Mouse (Mus musculus): ENCODE data around the gene Abraxas2. TPM values are rescaled to one million over a fixed set of nuclear protein-coding genes. Genes with fewer than 3 reads are reported as not detected.

Gene Abraxas2
- polyA plus RNA-seq, 1 experiment from 2014 or later, result 35.2 TPM

DNA sequence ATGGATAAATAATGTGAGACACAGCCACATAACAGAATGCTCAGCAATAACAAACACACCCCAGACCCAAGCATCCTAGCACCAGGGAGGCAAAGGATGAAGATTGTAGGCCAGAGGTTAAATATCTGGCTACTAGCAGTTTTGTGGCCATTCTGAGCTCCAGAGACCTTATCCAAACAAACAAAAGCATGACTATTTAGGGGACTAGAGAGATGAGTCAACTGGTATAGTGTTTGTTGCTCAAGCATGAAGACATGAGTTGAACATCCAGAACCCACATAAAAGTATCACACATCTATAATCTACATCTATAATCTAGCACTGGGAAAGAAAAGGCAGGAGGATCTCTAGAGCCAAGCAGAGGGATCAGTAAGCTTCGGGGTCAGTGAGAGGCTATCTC is 16.6 kb upstream of the Abraxas2 start:
- H3K4me2 ChIP-seq, result no peak overlapping the region
- H3K9me3 ChIP-seq (replicated peaks; ENCODE audit: control insufficient read depth, low read length), result no peaks in the 10 kb centered on the region
- no peaks in the 10 kb centered on the region for H3K36me3 ChIP-seq (ENCODE audit: control insufficient read depth, insufficient read depth, low read length)
- 86% methylated on average over 1 of the region's 1 CpGs for WGBS (ENCODE audit: insufficient replicate concordance)
- H3K27ac ChIP-seq (ENCODE audit: low read depth, low read length), result no peak overlapping the region
- no peaks in the 10 kb centered on the region for H3K4me1 ChIP-seq (ENCODE audit: control insufficient read depth, insufficient read depth, low read length)
- no peak for ATAC-seq (replicated peaks; ENCODE audit: insufficient number of reproducible peaks, low FRiP score, low TSS enrichment)
- H3K4me3 ChIP-seq (ENCODE audit: low read depth, low read length), result no peak overlapping the region
- no peak overlapping the region for H3K9ac ChIP-seq (ENCODE audit: low read depth, low read length)
- H3K27me3 ChIP-seq (ENCODE audit: control insufficient read depth, insufficient read depth, low read length), result no peaks in the 10 kb centered on the region

DNA sequence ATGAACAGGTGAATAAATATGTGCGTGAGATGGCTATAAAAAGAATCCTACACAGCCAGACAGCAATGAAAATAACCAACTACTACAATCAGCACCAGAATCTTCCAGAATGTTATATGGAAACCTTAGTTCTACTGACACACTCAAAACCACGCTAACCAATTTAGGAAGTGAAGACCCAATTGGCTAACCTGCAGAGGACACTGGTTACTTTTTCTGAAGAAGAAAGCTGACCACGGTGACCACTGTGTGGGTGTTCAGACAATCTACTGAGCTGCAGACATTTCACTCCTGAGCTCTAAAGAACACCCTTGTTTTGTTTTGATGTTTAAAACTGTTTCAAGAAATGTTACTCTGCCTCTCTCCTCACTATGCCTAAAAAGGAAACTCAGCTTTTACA is 15.9 kb upstream of the Abraxas2 start:
- no peak for ATAC-seq (replicated peaks; ENCODE audit: insufficient number of reproducible peaks, low FRiP score, low TSS enrichment)
- no peaks in the 10 kb centered on the region for H3K27me3 ChIP-seq (ENCODE audit: control insufficient read depth, insufficient read depth, low read length)
- H3K4me1 ChIP-seq (ENCODE audit: control insufficient read depth, insufficient read depth, low read length), result no peaks in the 10 kb centered on the region
- WGBS (ENCODE audit: insufficient replicate concordance), result 95% methylated on average over 3 of the region's 3 CpGs
- no peaks in the 10 kb centered on the region for H3K9me3 ChIP-seq (replicated peaks; ENCODE audit: control insufficient read depth, low read length)
- no peaks in the 10 kb centered on the region for H3K36me3 ChIP-seq (ENCODE audit: control insufficient read depth, insufficient read depth, low read length)
- H3K9ac ChIP-seq (ENCODE audit: low read depth, low read length), result no peak overlapping the region
- no peak overlapping the region for H3K27ac ChIP-seq (ENCODE audit: low read depth, low read length)
- no peak overlapping the region for H3K4me2 ChIP-seq
- H3K4me3 ChIP-seq (ENCODE audit: low read depth, low read length), result no peak overlapping the region

DNA sequence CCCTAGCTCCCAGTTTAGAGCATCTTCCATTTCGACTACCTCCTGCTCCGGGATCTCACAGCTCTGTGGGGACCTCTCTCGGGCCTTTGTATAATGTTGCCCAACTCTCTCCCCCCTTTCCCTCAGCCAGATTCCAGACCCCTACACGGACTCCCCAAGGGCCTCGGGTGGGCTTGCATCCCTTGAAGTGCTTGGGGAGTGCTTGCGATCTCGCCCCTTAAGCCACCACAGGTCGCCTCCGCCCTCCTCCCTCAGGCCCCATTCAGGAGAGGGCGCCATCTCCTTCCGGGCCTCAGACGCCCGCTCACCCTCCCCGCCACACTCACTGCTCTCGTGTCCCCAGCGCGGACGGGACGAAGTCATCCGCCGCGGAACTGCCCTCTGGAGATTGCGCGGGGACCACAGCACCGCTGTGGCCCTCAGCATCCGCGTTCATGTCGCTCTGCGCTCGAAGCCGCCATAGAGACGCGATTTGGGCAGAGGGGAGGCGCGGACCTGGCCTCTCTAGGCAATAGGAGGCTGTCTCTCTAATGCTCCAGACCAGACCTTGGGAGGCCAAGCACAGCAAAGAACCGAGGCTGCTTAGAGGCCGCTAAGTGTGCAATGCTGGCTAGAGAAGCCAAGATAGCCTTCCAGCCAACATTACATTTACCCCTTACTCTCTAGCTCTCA is 6.7 kb upstream of the Abraxas2 start, which contains the start of gene Eef1akmt2:
Gene Eef1akmt2 (minus strand): TSS at position 501 of the 672 bp plus-strand sequence.
- peak; percentile 92 for ATAC-seq (replicated peaks; ENCODE audit: insufficient number of reproducible peaks, low FRiP score, low TSS enrichment)
- H3K9me3 ChIP-seq (replicated peaks; ENCODE audit: control insufficient read depth, low read length), result no peaks in the 10 kb centered on the region
- peaks cover 7% of the 10 kb centered on the region for H3K4me1 ChIP-seq (ENCODE audit: control insufficient read depth, insufficient read depth, low read length)
- peak within 1 kb of the TSS; percentile 96 for H3K9ac ChIP-seq (ENCODE audit: low read depth, low read length)
- no peaks in the 10 kb centered on the region for H3K27me3 ChIP-seq (ENCODE audit: control insufficient read depth, insufficient read depth, low read length)
- H3K4me3 ChIP-seq (ENCODE audit: low read depth, low read length), result peak within 1 kb of the TSS; percentile 72
- H3K36me3 ChIP-seq (ENCODE audit: control insufficient read depth, insufficient read depth, low read length), result no peaks in the 10 kb centered on the region
- WGBS (ENCODE audit: insufficient replicate concordance), result under 1% methylated on average over 37 of the region's 37 CpGs
- H3K4me2 ChIP-seq, result peak within 1 kb of the TSS; percentile 74
- peak within 1 kb of the TSS; percentile 99 for H3K27ac ChIP-seq (ENCODE audit: low read depth, low read length)

GRCm38 (mm10) chr7:132853361-132853760 is 5.7 kb upstream of the Abraxas2 start:
- no peak for ATAC-seq (replicated peaks; ENCODE audit: insufficient number of reproducible peaks, low FRiP score, low TSS enrichment)
- H3K4me1 ChIP-seq (ENCODE audit: control insufficient read depth, insufficient read depth, low read length), result peaks cover 7% of the 10 kb centered on the region
- H3K36me3 ChIP-seq (ENCODE audit: control insufficient read depth, insufficient read depth, low read length), result no peaks in the 10 kb centered on the region
- H3K4me2 ChIP-seq, result no peak overlapping the region
- H3K9me3 ChIP-seq (replicated peaks; ENCODE audit: control insufficient read depth, low read length), result no peaks in the 10 kb centered on the region
- H3K4me3 ChIP-seq (ENCODE audit: low read depth, low read length), result no peak overlapping the region
- no peak overlapping the region for H3K27ac ChIP-seq (ENCODE audit: low read depth, low read length)
- 90% methylated on average over 6 of the region's 6 CpGs for WGBS (ENCODE audit: insufficient replicate concordance)
- H3K27me3 ChIP-seq (ENCODE audit: control insufficient read depth, insufficient read depth, low read length), result no peaks in the 10 kb centered on the region
- no peak overlapping the region for H3K9ac ChIP-seq (ENCODE audit: low read depth, low read length)

GRCm38 (mm10) chr7:132853946-132854345 is 5.1 kb upstream of the Abraxas2 start:
- Histone ChIP-seq H3K4me2 (no peak overlapping the region), H3K4me3 (ENCODE audit: low read depth, low read length) (no peak overlapping the region), H3K36me3 (ENCODE audit: control insufficient read depth, insufficient read depth, low read length) (no peaks in the 10 kb centered on the region), H3K9me3 (replicated peaks; ENCODE audit: control insufficient read depth, low read length) (no peaks in the 10 kb centered on the region), H3K9ac (ENCODE audit: low read depth, low read length) (no peak overlapping the region), H3K4me1 (ENCODE audit: control insufficient read depth, insufficient read depth, low read length) (peaks cover 9% of the 10 kb centered on the region), H3K27ac (ENCODE audit: low read depth, low read length) (no peak overlapping the region), H3K27me3 (ENCODE audit: control insufficient read depth, insufficient read depth, low read length) (no peaks in the 10 kb centered on the region)
- WGBS (ENCODE audit: insufficient replicate concordance), result 69% methylated on average over 4 of the region's 4 CpGs
- no peak for ATAC-seq (replicated peaks; ENCODE audit: insufficient number of reproducible peaks, low FRiP score, low TSS enrichment)

DNA sequence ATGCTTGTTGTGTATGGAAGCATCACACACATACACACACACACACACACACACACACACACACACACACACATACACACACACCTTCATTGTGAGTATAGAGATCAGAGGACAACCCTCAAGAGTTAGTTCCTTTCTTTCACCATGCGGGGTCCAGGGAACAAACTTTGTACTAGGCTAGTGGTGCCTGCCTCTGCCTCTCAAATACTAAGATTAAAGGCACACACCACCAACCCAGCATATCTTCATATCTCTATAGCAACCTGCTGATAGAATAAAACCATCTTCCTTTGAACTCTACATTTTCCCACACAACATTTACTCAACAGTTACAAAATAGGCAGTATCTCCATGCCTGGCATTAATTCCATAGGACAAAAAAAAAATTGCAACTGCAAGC is 2.9 kb upstream of the Abraxas2 start:
- Histone ChIP-seq H3K9me3 (replicated peaks; ENCODE audit: control insufficient read depth, low read length) (no peaks in the 10 kb centered on the region), H3K9ac (ENCODE audit: low read depth, low read length) (no peak overlapping the region), H3K4me3 (ENCODE audit: low read depth, low read length) (no peak overlapping the region), H3K4me2 (no peak overlapping the region), H3K36me3 (ENCODE audit: control insufficient read depth, insufficient read depth, low read length) (no peaks in the 10 kb centered on the region), H3K27ac (ENCODE audit: low read depth, low read length) (no peak overlapping the region), H3K4me1 (ENCODE audit: control insufficient read depth, insufficient read depth, low read length) (peaks cover 15% of the 10 kb centered on the region), H3K27me3 (ENCODE audit: control insufficient read depth, insufficient read depth, low read length) (no peaks in the 10 kb centered on the region)
- no peak for ATAC-seq (replicated peaks; ENCODE audit: insufficient number of reproducible peaks, low FRiP score, low TSS enrichment)
- 80% methylated on average over 1 of the region's 1 CpGs for WGBS (ENCODE audit: insufficient replicate concordance)

- no peaks in the 10 kb centered on the region for H3K9me3 ChIP-seq (replicated peaks; ENCODE audit: control insufficient read depth, low read length)
- no peaks in the 10 kb centered on the region for H3K27me3 ChIP-seq (ENCODE audit: control insufficient read depth, insufficient read depth, low read length)
- H3K4me3 ChIP-seq (ENCODE audit: low read depth, low read length), result no peak overlapping the region
- ATAC-seq (replicated peaks; ENCODE audit: insufficient number of reproducible peaks, low FRiP score, low TSS enrichment), result no peak
- no peak overlapping the region for H3K27ac ChIP-seq (ENCODE audit: low read depth, low read length)
- H3K4me2 ChIP-seq, result no peak overlapping the region
- 61% methylated on average over 5 of the region's 5 CpGs for WGBS (ENCODE audit: insufficient replicate concordance)
- no peak overlapping the region for H3K9ac ChIP-seq (ENCODE audit: low read depth, low read length)
- H3K36me3 ChIP-seq (ENCODE audit: control insufficient read depth, insufficient read depth, low read length), result no peaks in the 10 kb centered on the region
- peaks cover 8% of the 10 kb centered on the region for H3K4me1 ChIP-seq (ENCODE audit: control insufficient read depth, insufficient read depth, low read length)
Observed at GRCm38 (mm10) chr7:132858043-132858608, 899 bp upstream of the Abraxas2 start.

DNA sequence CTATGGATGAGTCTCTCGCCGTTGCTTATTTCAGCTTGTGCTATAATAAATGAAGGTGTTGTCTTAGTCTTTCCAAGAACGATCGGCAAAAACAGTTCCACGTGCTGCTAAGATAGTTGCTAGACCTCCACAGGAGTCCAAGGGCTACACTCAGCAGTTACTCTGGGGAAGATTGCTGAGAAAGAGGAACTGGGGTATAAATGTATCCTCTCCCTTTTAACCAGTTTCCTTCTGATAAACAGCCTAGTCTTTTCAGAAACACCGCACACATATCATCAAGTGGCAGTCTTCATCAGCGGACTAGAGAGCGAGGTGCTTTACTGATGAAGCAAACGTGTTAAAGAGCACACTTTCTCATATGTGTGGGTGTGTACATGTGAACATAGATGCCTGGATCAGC is 7.3 kb downstream of the Abraxas2 start:
- 92% methylated on average over 9 of the region's 9 CpGs for WGBS (ENCODE audit: insufficient replicate concordance)
- no peak for ATAC-seq (replicated peaks; ENCODE audit: insufficient number of reproducible peaks, low FRiP score, low TSS enrichment)

GRCm38 (mm10) chr7:132873043-132873442 is 14.0 kb downstream of the Abraxas2 start:
- 89% methylated on average over 2 of the region's 2 CpGs for WGBS (ENCODE audit: insufficient replicate concordance)
- Histone ChIP-seq H3K27me3 (ENCODE audit: control insufficient read depth, insufficient read depth, low read length) (no peaks in the 10 kb centered on the region), H3K4me1 (ENCODE audit: control insufficient read depth, insufficient read depth, low read length) (no peaks in the 10 kb centered on the region), H3K27ac (ENCODE audit: low read depth, low read length) (no peak overlapping the region), H3K9me3 (replicated peaks; ENCODE audit: control insufficient read depth, low read length) (no peaks in the 10 kb centered on the region), H3K4me2 (no peak overlapping the region), H3K9ac (ENCODE audit: low read depth, low read length) (no peak overlapping the region), H3K36me3 (ENCODE audit: control insufficient read depth, insufficient read depth, low read length) (peaks cover 30% of the 10 kb centered on the region), H3K4me3 (ENCODE audit: low read depth, low read length) (no peak overlapping the region)
- ATAC-seq (replicated peaks; ENCODE audit: insufficient number of reproducible peaks, low FRiP score, low TSS enrichment), result no peak

More for the DNA sequence above, 7.3 kb downstream of the Abraxas2 start:
- no peaks in the 10 kb centered on the region for H3K9me3 ChIP-seq (replicated peaks; ENCODE audit: control insufficient read depth, low read length)
- H3K4me3 ChIP-seq (ENCODE audit: low read depth, low read length), result no peak overlapping the region
- peaks cover 9% of the 10 kb centered on the region; the same call in 1 of the 2 replicates for H3K36me3 ChIP-seq (ENCODE audit: control insufficient read depth, insufficient read depth, low read length)
- H3K4me1 ChIP-seq (ENCODE audit: control insufficient read depth, insufficient read depth, low read length), result no peaks in the 10 kb centered on the region
- H3K27me3 ChIP-seq (ENCODE audit: control insufficient read depth, insufficient read depth, low read length), result no peaks in the 10 kb centered on the region
- H3K4me2 ChIP-seq, result no peak overlapping the region
- no peak overlapping the region for H3K27ac ChIP-seq (ENCODE audit: low read depth, low read length)
- no peak overlapping the region for H3K9ac ChIP-seq (ENCODE audit: low read depth, low read length)

Data from heart, embryonic 11.5 days (tissue).